Mouse (Mus musculus): Measurements from ENCODE around the gene Ada. TPM values are rescaled to one million over a fixed set of nuclear protein-coding genes. Genes with fewer than 3 reads are reported as not detected.
"Not testable (repeated sequence)": the region's sequence is repeated elsewhere in the genome, so short reads cannot be mapped to it uniquely, and the experiment has no call there.

Ada gene
- total RNA-seq, 2 experiments from 2014 or later: 1.5 to 1.6 TPM

DNA sequence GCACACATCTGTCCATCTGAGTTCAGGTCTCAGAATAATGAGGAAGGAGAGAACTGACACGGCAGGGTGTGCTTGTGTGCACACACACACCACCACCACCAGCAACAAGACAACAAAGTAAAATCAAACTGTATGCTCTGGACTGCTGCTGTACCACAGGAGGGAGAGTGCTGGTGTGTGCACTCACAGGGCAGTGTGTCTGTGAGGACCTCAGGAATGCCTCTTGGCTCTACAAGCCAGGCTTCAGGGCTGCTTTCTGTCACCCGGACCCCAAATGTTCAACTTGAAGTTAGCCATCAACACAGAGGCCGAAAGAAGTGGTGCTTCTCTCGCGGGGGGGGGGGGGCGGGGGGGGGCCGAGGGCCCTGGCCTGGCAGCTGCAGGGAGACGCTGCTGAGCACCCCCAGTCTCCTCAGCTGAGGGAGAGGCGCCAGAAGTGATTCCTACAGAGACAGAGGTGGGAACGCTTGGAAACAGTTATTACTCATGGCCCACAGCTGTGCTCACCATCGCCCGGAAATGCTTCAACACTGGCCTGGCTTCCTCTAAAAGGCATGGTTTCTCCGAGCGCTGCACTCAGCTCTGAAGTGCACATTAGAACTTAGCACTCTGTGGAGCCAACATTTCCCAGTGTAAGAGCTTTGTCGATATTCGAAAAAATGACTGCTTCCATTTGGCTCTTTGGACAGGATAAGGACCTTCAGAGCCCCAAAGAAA lies 52.1 kb downstream of the Ada start:
- DNase-seq (ENCODE audit: low spot score in 2 of 2): no peak

DNA sequence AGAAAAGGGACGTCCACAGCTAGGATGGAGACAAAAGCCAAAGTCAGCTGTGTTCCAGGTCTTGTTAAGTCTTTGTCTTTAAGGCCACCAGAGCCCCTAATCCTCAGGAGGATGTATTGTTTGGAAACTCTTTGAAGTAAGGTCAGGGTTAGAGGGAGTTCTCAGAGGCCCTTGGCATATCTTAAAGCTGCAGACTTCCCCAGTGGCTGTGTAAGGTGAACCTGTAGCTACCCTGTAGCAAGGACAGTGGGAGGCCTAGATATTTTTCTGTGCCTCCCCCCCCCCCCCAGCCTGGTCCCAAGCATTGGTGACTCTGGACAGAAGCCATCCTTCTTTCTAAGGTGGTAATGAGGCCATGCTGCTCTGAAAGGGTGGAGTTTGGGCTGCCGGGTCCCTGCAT lies 53.3 kb downstream of the Ada start:
- DNase-seq (ENCODE audit: low spot score in 2 of 2): no peak

DNA sequence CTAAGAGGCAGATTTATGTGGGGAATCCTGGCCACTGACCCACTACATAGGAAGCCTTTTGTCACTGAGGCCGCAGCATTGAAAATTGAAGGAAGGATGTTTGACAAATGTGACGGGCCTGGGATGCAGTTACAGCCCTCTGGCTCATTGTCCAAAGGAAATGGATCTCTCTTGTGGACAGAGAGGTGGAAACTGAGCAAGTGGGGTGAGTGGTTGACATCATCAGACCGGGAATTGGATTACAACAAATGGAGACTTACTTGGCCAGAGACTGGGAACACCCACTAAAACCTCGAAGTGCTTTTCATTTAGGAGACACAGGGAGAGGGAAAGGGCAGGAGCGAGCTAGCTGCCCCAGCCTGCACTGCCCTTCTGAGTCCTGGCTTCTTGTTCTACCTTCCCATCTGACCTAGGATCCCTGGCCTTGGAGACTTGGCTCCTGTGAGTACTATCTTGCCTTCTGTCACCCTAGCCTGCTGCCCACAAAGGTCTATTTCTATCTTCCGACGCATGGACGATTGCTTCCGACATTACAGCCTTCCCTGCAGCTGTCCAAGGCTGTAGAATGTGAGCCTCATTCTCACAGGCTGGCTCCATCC lies 56.2 kb downstream of the Ada start:
- no peak for DNase-seq (ENCODE audit: low spot score in 2 of 2)

DNA sequence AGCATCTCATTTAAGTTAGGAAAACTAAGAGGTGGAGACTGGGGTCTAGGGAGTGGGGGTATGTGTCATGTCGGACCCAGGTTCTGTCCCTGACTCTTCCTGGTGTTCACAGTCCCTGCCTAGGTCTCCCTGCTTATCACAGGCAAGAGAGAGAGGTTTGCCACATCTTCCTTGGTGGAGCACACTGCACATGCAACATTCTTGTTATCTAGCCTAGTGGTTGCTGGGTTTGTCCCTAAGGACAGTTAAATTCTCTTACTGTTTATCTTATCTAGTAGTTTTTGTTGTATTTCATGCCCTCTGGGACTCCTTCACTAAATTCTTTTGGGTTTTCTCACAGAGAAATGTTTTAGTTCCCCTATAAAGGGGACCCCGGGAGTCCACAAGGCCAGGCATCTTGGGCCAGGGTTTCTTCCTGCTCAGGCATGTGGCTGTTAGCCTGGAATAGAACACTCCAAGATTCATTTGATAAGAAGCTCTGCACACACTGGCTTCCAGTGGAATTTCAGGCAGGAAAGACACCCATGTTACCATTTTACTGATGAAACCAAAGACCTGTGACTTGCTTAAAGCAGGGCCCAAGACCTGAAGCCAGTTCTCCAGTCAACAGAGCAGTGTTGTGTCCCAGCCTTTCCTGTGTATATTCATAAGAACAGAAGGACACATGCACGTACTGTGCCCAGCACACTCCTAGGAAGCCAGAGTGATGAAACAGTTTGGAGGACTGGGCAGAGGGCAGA lies 57.0 kb downstream of the Ada start:
- no peak for DNase-seq (ENCODE audit: low spot score in 2 of 2)

DNA sequence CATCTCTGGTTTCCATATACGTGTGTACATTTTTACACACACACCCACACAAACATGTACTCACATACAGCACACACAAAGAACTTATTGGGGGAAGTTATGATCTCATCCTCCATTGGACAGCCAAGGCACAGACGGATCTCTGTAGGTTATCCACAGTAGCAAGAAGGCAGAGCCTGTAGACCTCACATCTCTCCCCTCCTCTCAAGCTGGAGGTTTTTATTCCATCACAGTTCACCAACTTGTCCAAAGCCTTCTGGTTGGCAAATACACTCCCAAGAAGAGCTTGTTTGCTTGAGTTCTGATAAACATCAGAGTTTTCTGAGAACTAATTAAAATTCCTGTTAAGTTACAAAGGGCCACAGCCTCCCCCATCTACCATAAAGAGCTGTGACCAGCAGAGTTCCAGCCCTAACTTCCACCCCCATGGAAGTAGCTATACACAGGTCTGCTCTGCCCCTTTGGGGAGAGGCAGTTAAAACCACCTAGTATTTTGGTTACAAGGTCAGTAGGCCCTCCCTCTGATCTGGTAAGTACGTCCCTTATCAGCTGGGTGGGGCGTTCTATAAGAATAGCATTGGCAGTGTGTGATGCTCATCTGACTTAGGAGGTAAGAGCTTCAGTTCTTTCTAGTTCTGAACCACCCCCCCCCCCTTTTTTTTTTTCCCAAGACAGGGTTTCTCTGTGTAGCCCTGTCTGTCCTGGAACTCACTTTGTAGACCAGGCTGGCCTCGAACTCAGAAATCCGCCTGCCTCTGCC lies 58.0 kb downstream of the Ada start:
- DNase-seq (ENCODE audit: low spot score in 2 of 2): no peak

DNA sequence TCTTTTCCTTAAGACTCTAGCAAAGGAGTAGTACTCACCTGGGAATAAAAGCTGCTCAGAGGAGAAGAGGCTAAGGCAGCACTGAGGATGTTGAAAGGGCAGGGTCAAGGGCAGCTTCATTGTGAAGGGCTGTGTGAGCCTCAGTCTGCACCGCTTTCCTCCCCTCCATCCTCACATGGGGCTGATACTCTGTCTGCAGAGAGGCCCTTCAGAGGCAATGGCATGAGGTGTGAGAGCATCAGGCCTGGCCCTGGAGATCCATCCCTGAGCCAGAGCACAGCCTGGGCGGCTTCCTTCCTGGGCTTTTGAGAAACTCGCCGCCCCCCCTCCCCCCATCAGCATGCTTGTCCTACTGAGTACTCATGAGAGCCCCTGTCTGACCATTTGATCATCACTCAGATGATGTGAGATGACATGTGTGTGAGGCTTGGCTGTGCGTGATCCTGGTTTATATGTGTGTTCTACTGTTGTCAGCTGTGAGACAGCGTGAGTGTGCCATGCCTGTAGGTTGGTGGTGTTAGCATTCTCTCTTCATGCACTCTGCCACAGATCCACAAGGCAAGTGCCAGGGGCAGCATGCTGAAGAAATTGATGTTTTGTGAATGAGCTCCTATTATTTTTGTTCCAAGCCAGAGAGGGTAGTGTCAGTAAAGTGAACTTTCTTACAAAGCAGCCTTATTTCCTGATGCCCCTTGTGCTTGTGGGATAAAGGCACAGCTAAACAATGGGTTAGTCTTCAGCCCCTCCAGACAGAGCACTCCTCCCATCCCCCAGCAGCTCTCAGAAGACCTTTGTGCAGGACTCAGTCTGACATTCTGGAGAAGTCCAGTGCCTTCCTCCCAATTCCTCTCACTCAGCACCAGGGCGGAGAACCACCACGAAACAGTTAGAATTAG lies 59.4 kb downstream of the Ada start:
- DNase-seq (ENCODE audit: low spot score in 2 of 2): no peak

DNA sequence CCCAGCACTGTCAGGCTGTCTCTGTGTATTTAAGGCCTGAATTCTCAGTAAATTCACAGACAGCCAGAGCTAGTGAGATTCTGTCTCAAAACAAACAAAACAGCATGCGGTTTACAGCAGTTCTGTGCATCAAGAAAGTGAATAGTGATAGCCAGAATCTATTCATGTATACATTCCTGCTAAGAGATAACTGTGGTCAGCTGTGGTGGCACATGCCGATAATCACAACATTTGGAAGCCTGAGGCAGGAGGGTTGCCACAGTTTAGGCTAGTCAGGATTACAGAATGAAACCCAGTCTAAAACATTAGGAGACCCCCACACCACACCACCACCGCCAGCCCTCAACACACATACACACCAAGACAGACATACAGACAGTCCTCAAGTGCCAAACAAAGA lies 60.3 kb downstream of the Ada start:
- DNase-seq (ENCODE audit: low spot score in 2 of 2): no peak

DNA sequence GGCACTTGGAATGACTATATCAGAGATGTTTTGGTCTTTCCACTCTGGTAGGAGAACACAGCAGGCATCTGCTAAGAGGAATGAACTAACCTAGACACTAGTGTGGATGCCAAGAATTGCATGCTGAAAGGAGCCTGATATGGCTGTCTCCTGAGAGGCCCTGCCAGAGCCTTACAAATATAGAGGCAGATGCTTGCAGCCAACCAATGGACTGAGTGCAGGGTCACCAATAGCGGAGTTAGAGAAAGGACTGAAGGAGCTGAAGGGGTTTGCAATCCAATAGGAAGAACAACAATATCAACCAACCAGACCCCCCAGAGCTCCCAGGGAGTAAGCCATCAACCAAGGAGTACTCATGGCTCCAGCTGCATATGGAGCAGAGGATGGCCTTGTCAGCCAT lies 61.7 kb downstream of the Ada start:
- not testable (repeated sequence) for DNase-seq (ENCODE audit: low spot score in 2 of 2)

DNA sequence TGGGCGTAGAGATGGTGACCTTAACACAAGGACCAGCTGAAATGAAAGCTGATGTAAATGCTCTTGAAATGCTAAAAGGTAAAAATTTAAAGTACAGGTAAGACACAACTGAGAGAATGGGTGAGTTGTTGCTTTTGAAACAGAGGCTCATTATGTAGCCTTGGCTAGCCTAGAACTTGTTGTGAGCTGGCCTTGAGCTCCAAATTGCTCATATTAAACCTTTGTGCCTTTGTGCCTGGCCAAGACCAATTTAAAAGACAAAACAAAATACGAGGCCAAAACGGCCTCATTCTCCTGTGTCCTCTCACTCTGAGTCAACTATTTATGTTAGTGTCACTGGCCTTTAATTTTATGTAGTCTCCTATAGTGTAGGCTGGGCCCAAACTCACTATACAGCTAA lies 63.2 kb downstream of the Ada start:
- DNase-seq (ENCODE audit: low spot score in 2 of 2): no peak

DNA sequence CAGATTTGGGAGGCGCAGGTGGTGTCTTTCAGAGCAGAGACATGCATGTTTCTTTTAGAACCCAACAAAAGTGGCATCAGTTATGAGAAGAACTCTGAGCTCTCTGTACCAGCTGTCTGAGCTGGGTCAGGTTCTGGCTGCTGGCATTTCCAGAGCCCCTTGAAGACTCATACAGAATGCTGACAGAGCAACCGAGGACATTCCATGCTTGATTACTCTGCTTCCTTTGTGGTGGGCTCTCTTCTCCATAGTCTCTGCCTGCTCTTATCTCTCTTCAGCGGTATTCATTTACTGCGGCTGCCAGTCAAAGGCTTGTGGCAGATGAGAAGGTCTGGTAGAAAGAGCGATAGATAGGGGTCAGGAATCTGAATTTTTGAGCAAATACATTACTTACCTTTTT lies 63.8 kb downstream of the Ada start:
- DNase-seq (ENCODE audit: low spot score in 2 of 2): no peak

DNA sequence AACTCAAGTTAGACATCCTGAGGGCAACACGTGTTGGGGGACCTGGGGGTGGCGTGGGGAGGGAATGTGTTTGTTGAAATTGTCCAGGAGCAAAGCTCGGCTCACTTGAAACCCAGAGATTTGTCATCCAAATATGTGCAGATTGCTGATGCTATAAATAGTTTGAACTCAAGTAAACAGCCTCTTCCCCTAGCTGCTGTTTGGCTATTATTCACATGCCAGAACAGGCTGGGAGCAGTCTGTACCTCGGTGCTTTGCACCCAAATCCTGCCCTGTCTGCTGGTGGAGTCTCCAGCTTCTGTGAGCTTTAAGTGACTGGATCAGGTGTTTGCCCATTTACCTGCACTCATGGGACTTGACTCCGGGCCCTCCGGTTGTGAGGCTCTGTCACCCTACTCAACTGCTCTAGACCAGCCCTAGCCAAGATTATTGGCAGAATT lies 64.3 kb downstream of the Ada start:
- peak; percentile 67 to 75 for DNase-seq (ENCODE audit: low spot score in 2 of 2)

DNA sequence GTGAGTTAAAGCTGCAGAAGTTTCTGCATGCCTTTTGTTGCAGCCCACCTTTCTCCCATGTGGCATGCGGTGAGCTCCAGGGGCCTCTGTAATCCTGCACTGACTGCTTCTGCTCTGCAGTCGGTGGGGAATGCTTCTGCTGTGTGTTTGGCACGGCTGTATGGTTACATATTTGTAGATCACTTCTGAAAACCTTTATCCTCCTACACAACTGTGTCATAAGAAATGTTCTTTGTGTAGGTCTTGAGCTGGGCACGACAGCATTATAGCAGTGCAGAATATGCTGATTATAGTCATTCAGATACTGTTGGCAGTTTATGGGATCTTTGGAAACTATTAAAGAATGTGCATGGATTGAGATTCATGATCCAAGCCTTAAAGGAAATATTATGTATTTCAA lies 64.8 kb downstream of the Ada start:
- no peak for DNase-seq (ENCODE audit: low spot score in 2 of 2)

DNA sequence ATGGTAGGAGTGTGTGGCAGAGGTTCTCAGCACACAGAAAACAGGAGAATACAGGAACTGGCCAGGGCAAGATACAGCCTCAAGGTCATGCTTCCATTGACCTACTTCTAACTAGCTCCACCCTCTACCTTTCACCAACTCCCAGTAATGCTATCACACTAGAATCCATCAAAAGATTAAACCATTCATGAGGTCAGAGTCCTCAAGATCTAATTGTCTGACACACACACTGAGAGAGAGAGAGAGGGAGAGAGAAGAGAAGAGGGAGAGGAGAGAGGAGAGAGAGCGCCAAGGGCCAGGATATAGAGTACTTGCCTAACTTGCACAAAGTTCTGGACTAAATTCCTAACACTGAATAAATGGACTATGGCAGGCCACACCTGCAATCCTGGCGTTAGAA lies 67.7 kb downstream of the Ada start:
- no peak for DNase-seq (ENCODE audit: low spot score in 2 of 2)

DNA sequence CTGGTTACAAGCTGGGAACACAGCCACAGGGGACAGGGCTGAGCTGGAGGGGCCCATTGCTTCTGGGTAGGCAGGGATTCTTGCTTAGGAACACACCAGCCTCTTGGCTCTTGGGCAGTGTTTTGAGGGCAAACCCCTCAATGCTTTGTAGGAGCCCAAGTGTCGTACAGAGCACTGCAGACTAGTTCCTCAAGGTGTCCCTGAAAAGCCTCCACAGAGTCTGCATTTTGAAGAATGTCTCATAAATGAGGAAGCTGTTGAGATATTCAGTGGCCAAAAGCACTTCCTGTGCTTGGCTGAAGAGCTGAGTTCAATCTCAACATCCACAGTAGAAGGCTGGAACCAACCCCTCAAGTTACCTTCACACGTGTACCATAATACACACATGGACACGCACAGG lies 73.3 kb downstream of the Ada start:
- DNase-seq (ENCODE audit: low spot score in 2 of 2): no peak

Other genes starting within 250 kb of the Ada start
- not detected for gene Hnf4a, start 243.4 kb downstream of the Ada start, total RNA-seq (2021)
- 10 to 100 TPM; 53.1 to 57.6 TPM for gene Ttpal, start 147.9 kb downstream of the Ada start, total RNA-seq (2021)
- 100 to 1,000 TPM; 209 to 218 TPM for gene Serinc3, start 105.1 kb downstream of the Ada start, total RNA-seq (2021)
- gene Pkig, start 91.9 kb downstream of the Ada start, total RNA-seq (2021): 10 to 100 TPM; 70.9 to 71.8 TPM
- not detected for gene Ccn5, start 70.6 kb upstream of the Ada start, total RNA-seq (2021)
- under 1 TPM in 1 of 2 experiments, not detected in 1; 0.23 TPM for gene Kcnk15, start 103.4 kb upstream of the Ada start, total RNA-seq (2021)
- 10 to 100 TPM; 48.6 to 52.9 TPM for gene Rims4, start 168.4 kb upstream of the Ada start, total RNA-seq (2021)
- gene Ywhab, start 244.7 kb upstream of the Ada start, total RNA-seq (2021): 100 to 1,000 TPM; 573 to 578 TPM

Data from layer of hippocampus, postnatal 14 days (tissue).